Mouse (Mus musculus) gastrocnemius, postnatal 36 days (tissue): Measurements from ENCODE around the gene Bcs1l. TPM values are rescaled to one million over a fixed set of nuclear protein-coding genes. Genes with fewer than 3 reads are reported as not detected.

Experiments used
- microRNA-seq, 2 experiments: library from miRNA; unstranded; fragments of <30 nt; microRNA quantifications; one replicate each; pipeline ENCODE4 v1.2.0; 2021
- total RNA-seq, 2 experiments: library from RNA; stranded (reverse); gene quantifications; 2 replicates each; pipeline ENCODE4 v1.2.3; 2021

Bcs1l gene
- total RNA-seq, 2 experiments from 2014 or later, result 17.9 to 19.6 TPM

Small RNA genes within 50 kb of the gene (microRNA-seq; reads per million reads assigned to microRNA genes)
- gene Gm25035, result 0 reads per million in 2 experiments

Other genes starting within 250 kb of the Bcs1l start
- gene Catip, start 226.2 kb upstream of the Bcs1l start, total RNA-seq, result under 1 TPM in 1 of 2 experiments, not detected in 1; 0.12 TPM
- gene Slc11a1, start 213.1 kb upstream of the Bcs1l start, total RNA-seq, result 1 to 10 TPM; 3.0 to 3.9 TPM
- 10 to 100 TPM; 82.2 to 97.4 TPM for gene Ctdsp1, start 196.8 kb upstream of the Bcs1l start, total RNA-seq
- gene Vil1, start 178.9 kb upstream of the Bcs1l start, total RNA-seq, result not detected
- 10 to 100 TPM; 11.1 to 11.6 TPM for gene Cnot9, start 82.2 kb upstream of the Bcs1l start, total RNA-seq
- 10 to 100 TPM; 52.2 to 73.6 TPM for gene Plcd4, start 45.4 kb upstream of the Bcs1l start, total RNA-seq
- gene Usp37, start 44.0 kb upstream of the Bcs1l start, total RNA-seq, result 1 to 10 TPM; 7.8 to 8.8 TPM
- gene Zfp142, start within 50 bp of the Bcs1l start, total RNA-seq, result 1 to 10 TPM; 7.1 to 7.2 TPM
- gene Rnf25, start 13.1 kb downstream of the Bcs1l start, total RNA-seq, result 10 to 100 TPM; 15.1 to 17.5 TPM
- under 1 TPM; 0.38 to 0.39 TPM for gene Stk36, start 13.2 kb downstream of the Bcs1l start, total RNA-seq
- 10 to 100 TPM; 11.3 to 14.3 TPM for gene Ttll4, start 73.5 kb downstream of the Bcs1l start, total RNA-seq
- 10 to 100 TPM; 41.0 to 44.1 TPM for gene Cyp27a1, start 125.3 kb downstream of the Bcs1l start, total RNA-seq
- gene Prkag3, start 160.9 kb downstream of the Bcs1l start, total RNA-seq, result 10 to 100 TPM; 63.9 to 90.3 TPM
- gene Wnt6, start 183.6 kb downstream of the Bcs1l start, total RNA-seq, result under 1 TPM; 0.20 to 0.32 TPM
- not detected for gene Wnt10a, start 203.2 kb downstream of the Bcs1l start, total RNA-seq